Mouse (Mus musculus): ENCODE measurements around the gene Itga2b. TPM values are rescaled to one million over a fixed set of nuclear protein-coding genes. Genes with fewer than 3 reads are reported as not detected.

The Itga2b gene
- total RNA-seq, 2 experiments from 2014 or later = 2.3 to 3.5 TPM

GRCm38 (mm10) chr11:102480111-102480510, 10.2 kb upstream of the Itga2b start:
- Histone ChIP-seq H3K4me3 (no peak overlapping the region), H3K27ac (no peak overlapping the region)
- TF ChIP-seq CTCF (conservative IDR thresholded peaks at IDR 0.05) = no peak
- DNase-seq (ENCODE audit: low spot score in 2 of 2) = no peak

GRCm38 (mm10) chr11:102479581-102479980, 9.7 kb upstream of the Itga2b start:
- no peak overlapping the region for H3K4me3 ChIP-seq
- H3K27ac ChIP-seq = no peak overlapping the region
- no peak for TF ChIP-seq CTCF (conservative IDR thresholded peaks at IDR 0.05)
- DNase-seq (ENCODE audit: low spot score in 2 of 2) = no peak

GRCm38 (mm10) chr11:102478671-102479070, 8.7 kb upstream of the Itga2b start:
- no peak for TF ChIP-seq CTCF (conservative IDR thresholded peaks at IDR 0.05)
- H3K4me3 ChIP-seq = no peak overlapping the region
- no peak for DNase-seq (ENCODE audit: low spot score in 2 of 2)
- H3K27ac ChIP-seq = no peak overlapping the region

- no peak for DNase-seq (ENCODE audit: low spot score in 2 of 2)
- TF ChIP-seq CTCF (conservative IDR thresholded peaks at IDR 0.05) = no peak
- no peak overlapping the region for H3K27ac ChIP-seq
- H3K4me3 ChIP-seq = no peak overlapping the region
These were observed 5.1 kb upstream of the Itga2b start for GRCm38 (mm10) chr11:102475027-102475426.

- Histone ChIP-seq H3K27ac (peak overlapping the region; percentile 81), H3K4me3 (peak overlapping the region; percentile 59)
- peak; percentile 90 to 94 for DNase-seq (ENCODE audit: low spot score in 2 of 2)
- peak; percentile 15; the same call in 1 of the 2 replicates for TF ChIP-seq CTCF (conservative IDR thresholded peaks at IDR 0.05)
These were observed 2.8 kb downstream of the Itga2b start for GRCm38 (mm10) chr11:102467041-102467631.

DNA sequence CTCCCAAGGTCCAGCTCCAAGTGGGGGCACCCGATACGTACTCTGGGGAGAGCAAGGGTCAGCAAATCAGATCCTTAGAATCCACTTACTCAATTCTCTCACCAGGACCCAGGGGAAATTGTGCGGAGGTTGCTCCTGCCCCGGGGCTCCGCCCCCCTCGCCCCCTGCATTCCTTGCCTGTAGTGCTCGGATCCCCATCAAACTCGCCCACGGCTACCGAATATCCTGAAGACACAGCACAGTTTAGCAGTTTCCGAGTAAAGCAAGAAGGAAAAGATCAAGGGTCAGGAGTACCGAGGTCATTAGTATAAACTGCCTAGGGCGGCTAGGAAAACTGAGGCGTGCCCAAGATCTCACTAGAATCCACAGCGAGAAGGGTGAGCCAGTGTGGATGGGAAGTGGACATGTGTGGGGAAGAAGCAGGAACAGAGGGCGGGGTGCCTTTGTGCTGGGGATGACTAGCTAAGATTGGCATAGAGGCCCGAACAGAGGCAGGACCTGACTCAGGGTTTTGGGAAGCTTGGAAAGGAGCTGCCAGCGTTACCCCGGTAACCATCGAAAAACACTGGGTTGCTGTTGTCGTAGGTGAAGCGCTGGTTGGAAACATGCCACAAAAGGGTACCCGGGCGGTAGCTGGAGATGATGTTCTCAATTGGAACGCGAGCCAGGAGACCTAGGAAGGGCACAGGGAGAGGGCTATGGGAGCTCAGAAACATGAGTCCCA, 4.0 kb downstream of the Itga2b start:
- peak; percentile 62 to 76 for DNase-seq (ENCODE audit: low spot score in 2 of 2)
- H3K4me3 ChIP-seq = peak overlapping the region; percentile 9; the same call in 1 of the 2 replicates
- no peak for TF ChIP-seq CTCF (conservative IDR thresholded peaks at IDR 0.05)
- H3K27ac ChIP-seq = peak overlapping the region; percentile 81

DNA sequence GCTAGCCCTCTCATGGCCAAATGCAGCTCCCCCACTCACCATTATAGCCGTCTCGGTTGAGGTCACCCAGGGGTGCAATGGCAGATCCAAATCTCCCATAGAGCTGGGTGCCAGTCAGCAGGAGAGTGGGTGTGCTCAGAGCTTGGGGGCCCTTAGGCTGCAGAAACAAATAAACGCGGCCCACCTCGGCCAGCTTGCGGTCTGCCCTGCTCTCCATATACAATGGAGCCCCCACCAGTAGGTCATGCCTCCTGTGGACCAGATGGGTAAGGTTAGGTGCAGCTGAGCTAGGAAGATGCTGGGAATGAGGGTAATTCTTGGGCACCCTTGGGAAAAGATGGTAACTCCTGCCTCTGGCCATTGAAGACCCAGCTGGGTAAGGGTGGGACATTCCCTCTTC, 5.0 kb downstream of the Itga2b start:
- no peak overlapping the region for H3K27ac ChIP-seq
- DNase-seq (ENCODE audit: low spot score in 2 of 2) = no peak

DNA sequence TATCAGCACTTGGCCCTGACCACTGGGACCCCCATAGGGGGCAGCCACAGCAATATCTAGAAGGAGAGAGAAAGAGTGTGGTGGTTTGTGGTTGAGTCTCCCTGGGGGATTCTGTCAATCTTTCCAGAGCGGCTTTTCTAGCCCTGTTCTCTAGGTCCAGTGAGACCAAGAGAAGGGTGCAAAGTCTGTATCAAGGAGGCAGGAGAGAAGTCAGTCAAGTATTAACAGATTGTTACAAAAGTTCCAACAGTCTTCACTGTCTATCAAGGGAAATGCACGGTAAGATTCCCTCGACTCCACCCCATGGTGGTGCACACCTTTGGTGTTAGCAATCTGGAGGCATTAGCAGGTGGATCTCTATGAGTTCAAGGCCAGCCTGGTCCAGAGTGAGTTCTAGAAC, 8.2 kb downstream of the Itga2b start:
- Histone ChIP-seq H3K27ac (no peak overlapping the region), H3K4me3 (no peak overlapping the region)
- no peak for TF ChIP-seq CTCF (conservative IDR thresholded peaks at IDR 0.05)
- no peak for DNase-seq (ENCODE audit: low spot score in 2 of 2)

More for the DNA sequence above, 5.0 kb downstream of the Itga2b start:
- H3K4me3 ChIP-seq = no peak overlapping the region
- no peak for TF ChIP-seq CTCF (conservative IDR thresholded peaks at IDR 0.05)

- no peak overlapping the region for H3K4me3 ChIP-seq
- no peak for TF ChIP-seq CTCF (conservative IDR thresholded peaks at IDR 0.05)
These were observed 9.4 kb downstream of the Itga2b start for GRCm38 (mm10) chr11:102460541-102460940.

GRCm38 (mm10) chr11:102455740-102456396, 14.1 kb downstream of the Itga2b start:
- peak in 1 of 2 experiments; percentile 34 for DNase-seq (ENCODE audit: low spot score in 2 of 2)
- Histone ChIP-seq H3K4me3 (peak overlapping the region; percentile 63), H3K27ac (peak overlapping the region; percentile 59; the same call in 1 of the 2 replicates)
- TF ChIP-seq CTCF (conservative IDR thresholded peaks at IDR 0.05) = peak; percentile 41

More at GRCm38 (mm10) chr11:102460541-102460940, 9.4 kb downstream of the Itga2b start:
- no peak overlapping the region for H3K27ac ChIP-seq
- no peak for DNase-seq (ENCODE audit: low spot score in 2 of 2)

GRCm38 (mm10) chr11:102453131-102453530, 16.8 kb downstream of the Itga2b start:
- no peak overlapping the region for H3K4me3 ChIP-seq
- no peak overlapping the region for H3K27ac ChIP-seq
- DNase-seq (ENCODE audit: low spot score in 2 of 2) = no peak
- no peak for TF ChIP-seq CTCF (conservative IDR thresholded peaks at IDR 0.05)

GRCm38 (mm10) chr11:102449043-102450008, 20.6 kb downstream of the Itga2b start:
- no peak overlapping the region for H3K4me3 ChIP-seq
- DNase-seq (ENCODE audit: low spot score in 2 of 2) = no peak
- peak overlapping the region; percentile 97 for H3K27ac ChIP-seq
- TF ChIP-seq CTCF (conservative IDR thresholded peaks at IDR 0.05) = no peak
